Mouse (Mus musculus) liver, embryonic 14.5 days (tissue): ENCODE measurements at regions not wholly inside any gene's neighbourhood (a gene's known extent, or its start where the extent isn't known, plus 50 kb on each side); places are given as distances from the start of the nearest gene placed in this dataset.

Experiments used
- CTCF ChIP-seq: IDR thresholded peaks from 2 replicates; pipeline ENCODE4 v1.5.1; 2016; ENCODE audit warnings: antibody characterized with exemption, low read depth, control low read depth
- EP300 ChIP-seq: IDR thresholded peaks from 2 replicates; pipeline ENCODE4 v1.6.1; 2016; ENCODE audit warnings: antibody characterized with exemption, low read depth

GRCm38 (mm10) chr10:19424961-19425360 is 68.6 kb downstream of the Olig3 start:
- TF ChIP-seq CTCF (no peak), EP300 (no peak)
